Mouse (Mus musculus) lung, embryonic 14.5 days (tissue): ENCODE results near the gene Ccdc9b. TPM values are rescaled to one million over a fixed set of nuclear protein-coding genes. Genes with fewer than 3 reads are reported as not detected.
A peak's percentile ranks its signal among the peaks of the same experiment; 100 is the strongest.

Experiments used
- ATAC-seq: fragments of 200-750 bp; cut with Nextera tagmentation; 2 replicates; pipeline ENCODE4 v1.8.0; 2017; ENCODE audit warnings: mild to moderate bottlenecking, moderate TSS enrichment, moderate library complexity; ENCODE audit not compliant: insufficient read depth
- DNase-seq: peaks from one replicate; pipeline ENCODE4 v3.0.0-alpha.2; 2015
- H3K27ac ChIP-seq: fragments of 300-500 bp; sonication (generic); 2 replicates; pipeline ENCODE4 v1.5.1; 2014; ENCODE audit warnings: low read depth, mild to moderate bottlenecking, moderate library complexity
- H3K27me3 ChIP-seq: fragments of 300-500 bp; sonication (generic); 2 replicates; pipeline ENCODE4 v1.6.1; 2014; ENCODE audit warnings: low read length, control low read depth; ENCODE audit not compliant: insufficient read depth
- H3K36me3 ChIP-seq: fragments of 300-500 bp; sonication (generic); 2 replicates; pipeline ENCODE4 v1.6.1; 2014; ENCODE audit warnings: control low read depth; ENCODE audit not compliant: insufficient read depth
- H3K4me1 ChIP-seq: fragments of 300-500 bp; sonication (generic); 2 replicates; pipeline ENCODE4 v1.6.1; 2014; ENCODE audit warnings: antibody characterized with exemption, control low read depth; ENCODE audit not compliant: insufficient read depth
- H3K4me2 ChIP-seq: fragments of 300-500 bp; sonication (generic); 2 replicates; pipeline ENCODE4 v1.6.1; 2014; ENCODE audit warnings: mild to moderate bottlenecking
- H3K4me3 ChIP-seq: fragments of 300-500 bp; sonication (generic); 2 replicates; pipeline ENCODE4 v1.5.1; 2014; ENCODE audit warnings: low read depth, low read length
- H3K9ac ChIP-seq: fragments of 300-500 bp; sonication (generic); 2 replicates; pipeline ENCODE4 v1.6.1; 2014
- H3K9me3 ChIP-seq: fragments of 300-500 bp; sonication (generic); 2 replicates; pipeline ENCODE4 v1.6.1; 2016; ENCODE audit warnings: low read depth, low read length, control low read depth
- CTCF ChIP-seq: IDR thresholded peaks from 2 replicates; pipeline ENCODE4 v1.5.1; 2016; ENCODE audit warnings: antibody characterized with exemption, low read depth
- WGBS: fragments of 180-500 bp; shearing (Covaris S2); extraction: QIAGEN DNeasy Blood & Tissue Kit; methylation state at CpG from one replicate; pipeline ENCODE4 v1.1.7; 2014; 5-methylcytosine and 5-hydroxymethylcytosine counted together
- polyA plus RNA-seq: library from polyadenylated mRNA; unstranded; fragments of >200 nt; fragmentation: Nextera tagmentation; extraction: Ambion mirVana; gene quantifications from 2 replicates; pipeline ENCODE4 v1.2.1, GENCODE M21; 2014

Ccdc9b gene
- polyA plus RNA-seq, 1 experiment from 2014 or later: 0.55 TPM

- Histone ChIP-seq H3K36me3 (no peaks in the 10 kb centered on the region), H3K27me3 (no peaks in the 10 kb centered on the region), H3K4me1 (peaks cover 30% of the 10 kb centered on the region), H3K27ac (no peak overlapping the region), H3K4me2 (no peak overlapping the region), H3K9ac (no peak overlapping the region), H3K9me3 (no peaks in the 10 kb centered on the region), H3K4me3 (no peak overlapping the region)
- TF ChIP-seq CTCF: no peak
- DNase-seq (no peak), ATAC-seq (no peak)
- 79% methylated on average over 5 of the region's 5 CpGs for WGBS
These were observed 2.4 kb upstream of the Ccdc9b start for GRCm38 (mm10) chr2:118764875-118765274.

GRCm38 (mm10) chr2:118764094-118764831, 1.8 kb upstream of the Ccdc9b start:
- Histone ChIP-seq H3K27ac (peak overlapping the region; percentile 63; the same call in 1 of the 2 replicates), H3K36me3 (no peaks in the 10 kb centered on the region), H3K4me2 (no peak overlapping the region), H3K27me3 (no peaks in the 10 kb centered on the region; the same call in 1 of the 2 replicates), H3K9me3 (no peaks in the 10 kb centered on the region), H3K4me3 (no peak overlapping the region), H3K4me1 (peaks cover 30% of the 10 kb centered on the region), H3K9ac (no peak overlapping the region)
- peak; percentile 71 for DNase-seq
- ATAC-seq: no peak
- TF ChIP-seq CTCF: peak; percentile 68
- WGBS: 19% methylated on average over 11 of the region's 11 CpGs

GRCm38 (mm10) chr2:118763469-118763868, 1.0 kb upstream of the Ccdc9b start:
- Histone ChIP-seq H3K27ac (peak overlapping the region; percentile 96), H3K9ac (no peak overlapping the region), H3K4me3 (no peak overlapping the region), H3K9me3 (no peaks in the 10 kb centered on the region), H3K36me3 (no peaks in the 10 kb centered on the region), H3K27me3 (no peaks in the 10 kb centered on the region; the same call in 1 of the 2 replicates), H3K4me1 (peaks cover 30% of the 10 kb centered on the region), H3K4me2 (no peak overlapping the region)
- WGBS: 55% methylated on average over 6 of the region's 7 CpGs
- DNase-seq: peak; percentile 37
- no peak for TF ChIP-seq CTCF
- no peak for ATAC-seq

GRCm38 (mm10) chr2:118762784-118763148, 305 bp upstream of the Ccdc9b start:
- peak; percentile 41; the same call in 1 of the 2 replicates for ATAC-seq
- H3K4me3 ChIP-seq: peak overlapping the region; percentile 24

GRCm38 (mm10) chr2:118761358-118761757, 1.1 kb downstream of the Ccdc9b start:
- H3K4me2 ChIP-seq: peak overlapping the region; percentile 61
- no peak for ATAC-seq
- peak; percentile 31 for DNase-seq
- peak overlapping the region; percentile 47 for H3K9ac ChIP-seq
- peak; percentile 54 for TF ChIP-seq CTCF
- H3K27ac ChIP-seq: peak overlapping the region; percentile 96
- peak overlapping the region; percentile 24; the same call in 1 of the 2 replicates for H3K4me3 ChIP-seq
- H3K4me1 ChIP-seq: peaks cover 30% of the 10 kb centered on the region
- no peaks in the 10 kb centered on the region for H3K9me3 ChIP-seq
- no peaks in the 10 kb centered on the region for H3K36me3 ChIP-seq
- 78% methylated on average over 12 of the region's 12 CpGs for WGBS
- no peaks in the 10 kb centered on the region; the same call in 1 of the 2 replicates for H3K27me3 ChIP-seq

More at GRCm38 (mm10) chr2:118762784-118763148, 305 bp upstream of the Ccdc9b start:
- H3K4me2 ChIP-seq: peak overlapping the region; percentile 61
- TF ChIP-seq CTCF: no peak
- H3K27ac ChIP-seq: peak overlapping the region; percentile 96
- H3K36me3 ChIP-seq: no peaks in the 10 kb centered on the region
- WGBS: 10% methylated on average over 10 of the region's 10 CpGs
- H3K4me1 ChIP-seq: peaks cover 30% of the 10 kb centered on the region
- no peak for DNase-seq
- no peak overlapping the region for H3K9ac ChIP-seq
- H3K9me3 ChIP-seq: no peaks in the 10 kb centered on the region
- no peaks in the 10 kb centered on the region; the same call in 1 of the 2 replicates for H3K27me3 ChIP-seq

- no peak for TF ChIP-seq CTCF
- Histone ChIP-seq H3K4me3 (no peak overlapping the region), H3K4me1 (peaks cover 30% of the 10 kb centered on the region), H3K27me3 (no peaks in the 10 kb centered on the region; the same call in 1 of the 2 replicates), H3K27ac (no peak overlapping the region), H3K36me3 (no peaks in the 10 kb centered on the region), H3K4me2 (no peak overlapping the region), H3K9ac (no peak overlapping the region), H3K9me3 (no peaks in the 10 kb centered on the region)
- DNase-seq (no peak), ATAC-seq (no peak)
- 84% methylated on average over 11 of the region's 11 CpGs for WGBS
These were observed 2.0 kb downstream of the Ccdc9b start for GRCm38 (mm10) chr2:118760311-118761025.

- WGBS: 13% methylated on average over 8 of the region's 8 CpGs
These were observed 2.6 kb downstream of the Ccdc9b start for GRCm38 (mm10) chr2:118759828-118760227.

More at GRCm38 (mm10) chr2:118759828-118760227, 2.6 kb downstream of the Ccdc9b start:
- H3K4me2 ChIP-seq: no peak overlapping the region
- no peak overlapping the region for H3K27ac ChIP-seq
- ATAC-seq: no peak
- no peak overlapping the region for H3K9ac ChIP-seq
- no peaks in the 10 kb centered on the region for H3K36me3 ChIP-seq
- H3K27me3 ChIP-seq: no peaks in the 10 kb centered on the region; the same call in 1 of the 2 replicates
- peak; percentile 77 for TF ChIP-seq CTCF
- no peaks in the 10 kb centered on the region for H3K9me3 ChIP-seq
- peak; percentile 78 for DNase-seq
- peaks cover 30% of the 10 kb centered on the region for H3K4me1 ChIP-seq
- H3K4me3 ChIP-seq: no peak overlapping the region
